Mouse (Mus musculus): ENCODE data around the gene Copz1. TPM values are rescaled to one million over a fixed set of nuclear protein-coding genes. Genes with fewer than 3 reads are reported as not detected.

The Copz1 gene
- polyA plus RNA-seq, 1 experiment from 2014 or later, result 288 TPM

GRCm38 (mm10) chr15:103308876-103309580 lies 36.5 kb downstream of the Copz1 start:
- H3K4me3 ChIP-seq, result peak overlapping the region; percentile 28
- DNase-seq (ENCODE audit: low spot score), result no peak
- H3K27me3 ChIP-seq (ENCODE audit: low read depth, poor library complexity, severe bottlenecking), result peaks cover 34% of the 10 kb centered on the region
- peak overlapping the region; percentile 63; the same call in 1 of the 2 replicates for H3K27ac ChIP-seq (replicated peaks)
- 65% methylated on average over 26 of the region's 26 CpGs for WGBS
- no peaks in the 10 kb centered on the region for H3K36me3 ChIP-seq
- H3K9me3 ChIP-seq (replicated peaks), result no peaks in the 10 kb centered on the region
- peaks cover 57% of the 10 kb centered on the region for H3K4me1 ChIP-seq

GRCm38 (mm10) chr15:103310365-103310910 lies 37.9 kb downstream of the Copz1 start, which contains the start of gene Gpr84:
TSS of gene Gpr84 (minus strand) at chr15:103310612.
- no peak for DNase-seq (ENCODE audit: low spot score)
- H3K9me3 ChIP-seq (replicated peaks), result no peaks in the 10 kb centered on the region
- 77% methylated on average over 6 of the region's 6 CpGs for WGBS
- peaks cover 7% of the 10 kb centered on the region for H3K36me3 ChIP-seq
- H3K27me3 ChIP-seq (ENCODE audit: low read depth, poor library complexity, severe bottlenecking), result peaks cover 43% of the 10 kb centered on the region
- no peak within 1 kb of the TSS for H3K27ac ChIP-seq (replicated peaks)
- H3K4me3 ChIP-seq, result no peak within 1 kb of the TSS
- H3K4me1 ChIP-seq, result peaks cover 57% of the 10 kb centered on the region

- DNase-seq (ENCODE audit: low spot score), result peak; percentile 62
- WGBS, result 9% methylated on average over 18 of the region's 18 CpGs
- peaks cover 32% of the 10 kb centered on the region for H3K27me3 ChIP-seq (ENCODE audit: low read depth, poor library complexity, severe bottlenecking)
- peaks cover 43% of the 10 kb centered on the region for H3K4me1 ChIP-seq
- H3K4me3 ChIP-seq, result peak overlapping the region; percentile 50
- peaks cover 38% of the 10 kb centered on the region for H3K36me3 ChIP-seq
- peak overlapping the region; percentile 75 for H3K27ac ChIP-seq (replicated peaks)
- H3K9me3 ChIP-seq (replicated peaks), result no peaks in the 10 kb centered on the region
Observed at GRCm38 (mm10) chr15:103313495-103314095, 41.1 kb downstream of the Copz1 start.

- H3K9me3 ChIP-seq (replicated peaks), result no peaks in the 10 kb centered on the region
- 28% methylated on average over 22 of the region's 22 CpGs for WGBS
- peak; percentile 33 for DNase-seq (ENCODE audit: low spot score)
- H3K36me3 ChIP-seq, result peaks cover 44% of the 10 kb centered on the region
- peaks cover 37% of the 10 kb centered on the region for H3K4me1 ChIP-seq
- H3K27ac ChIP-seq (replicated peaks), result peak overlapping the region; percentile 75
- H3K4me3 ChIP-seq, result peak overlapping the region; percentile 50
- H3K27me3 ChIP-seq (ENCODE audit: low read depth, poor library complexity, severe bottlenecking), result peaks cover 26% of the 10 kb centered on the region
Observed at GRCm38 (mm10) chr15:103314181-103314580, 41.7 kb downstream of the Copz1 start.

GRCm38 (mm10) chr15:103315011-103315502 lies 42.5 kb downstream of the Copz1 start:
- H3K27ac ChIP-seq (replicated peaks), result peak overlapping the region; percentile 75
- peaks cover 37% of the 10 kb centered on the region for H3K4me1 ChIP-seq
- peak overlapping the region; percentile 50 for H3K4me3 ChIP-seq
- 3% methylated on average over 18 of the region's 18 CpGs for WGBS
- H3K36me3 ChIP-seq, result peaks cover 50% of the 10 kb centered on the region
- H3K27me3 ChIP-seq (ENCODE audit: low read depth, poor library complexity, severe bottlenecking), result peaks cover 17% of the 10 kb centered on the region
- peak; percentile 90 for DNase-seq (ENCODE audit: low spot score)
- no peaks in the 10 kb centered on the region for H3K9me3 ChIP-seq (replicated peaks)

- no peak overlapping the region for H3K27ac ChIP-seq (replicated peaks)
- H3K4me1 ChIP-seq, result peaks cover 47% of the 10 kb centered on the region
- peaks cover 60% of the 10 kb centered on the region for H3K36me3 ChIP-seq
- WGBS, result 89% methylated on average over 10 of the region's 10 CpGs
- H3K27me3 ChIP-seq (ENCODE audit: low read depth, poor library complexity, severe bottlenecking), result peaks cover 12% of the 10 kb centered on the region
- H3K4me3 ChIP-seq, result no peak overlapping the region
- no peaks in the 10 kb centered on the region for H3K9me3 ChIP-seq (replicated peaks)
- no peak for DNase-seq (ENCODE audit: low spot score)
Observed at GRCm38 (mm10) chr15:103315979-103316776, 43.7 kb downstream of the Copz1 start.

- peaks cover 60% of the 10 kb centered on the region for H3K36me3 ChIP-seq
- H3K4me1 ChIP-seq, result peaks cover 57% of the 10 kb centered on the region
- no peak for DNase-seq (ENCODE audit: low spot score)
Observed at GRCm38 (mm10) chr15:103317120-103317519, 44.6 kb downstream of the Copz1 start.

GRCm38 (mm10) chr15:103317731-103318130 lies 45.2 kb downstream of the Copz1 start:
- Histone ChIP-seq H3K27me3 (ENCODE audit: low read depth, poor library complexity, severe bottlenecking) (peaks cover 12% of the 10 kb centered on the region), H3K4me3 (no peak overlapping the region), H3K9me3 (replicated peaks) (no peaks in the 10 kb centered on the region), H3K27ac (replicated peaks) (no peak overlapping the region), H3K36me3 (peaks cover 60% of the 10 kb centered on the region), H3K4me1 (peaks cover 63% of the 10 kb centered on the region)
- WGBS, result 88% methylated on average over 8 of the region's 8 CpGs
- no peak for DNase-seq (ENCODE audit: low spot score)

More at GRCm38 (mm10) chr15:103317120-103317519, 44.6 kb downstream of the Copz1 start:
- H3K9me3 ChIP-seq (replicated peaks), result no peaks in the 10 kb centered on the region
- no peak overlapping the region for H3K27ac ChIP-seq (replicated peaks)
- no peak overlapping the region for H3K4me3 ChIP-seq
- H3K27me3 ChIP-seq (ENCODE audit: low read depth, poor library complexity, severe bottlenecking), result peaks cover 12% of the 10 kb centered on the region

DNA sequence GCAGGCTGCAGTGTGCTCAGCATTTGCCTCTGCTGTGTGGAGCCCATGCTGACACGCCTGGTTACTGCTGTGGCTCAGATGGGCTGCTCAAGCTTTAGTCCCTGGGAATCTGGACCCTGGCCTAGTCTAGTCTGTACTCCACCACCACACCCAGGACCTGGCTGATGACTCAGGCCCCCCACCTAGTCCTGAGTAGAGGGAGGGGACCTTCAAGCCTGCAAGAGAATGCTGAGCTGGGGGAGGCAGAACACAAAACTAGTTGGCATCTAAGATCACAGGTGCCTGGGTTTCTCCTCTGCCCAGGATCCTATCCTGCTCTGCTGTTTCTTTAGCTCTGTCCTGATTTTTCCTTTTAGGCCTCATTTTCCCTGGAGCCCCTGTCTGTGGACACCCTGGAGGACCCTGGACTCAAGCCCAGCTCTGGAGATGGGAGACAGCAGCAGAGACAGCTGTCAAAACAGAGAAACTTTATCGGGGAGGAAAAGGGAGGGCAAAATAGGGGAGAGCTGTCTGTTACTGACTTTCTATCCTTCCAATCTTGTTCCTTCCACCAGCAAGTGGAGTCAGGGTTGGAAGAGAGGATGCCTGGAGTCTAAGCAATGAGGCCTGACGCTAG lies 45.8 kb downstream of the Copz1 start:
- Histone ChIP-seq H3K4me1 (peaks cover 64% of the 10 kb centered on the region), H3K9me3 (replicated peaks) (no peaks in the 10 kb centered on the region), H3K36me3 (peaks cover 60% of the 10 kb centered on the region), H3K27ac (replicated peaks) (no peak overlapping the region), H3K4me3 (no peak overlapping the region), H3K27me3 (ENCODE audit: low read depth, poor library complexity, severe bottlenecking) (peaks cover 12% of the 10 kb centered on the region)
- no peak for DNase-seq (ENCODE audit: low spot score)
- 82% methylated on average over 3 of the region's 3 CpGs for WGBS

DNA sequence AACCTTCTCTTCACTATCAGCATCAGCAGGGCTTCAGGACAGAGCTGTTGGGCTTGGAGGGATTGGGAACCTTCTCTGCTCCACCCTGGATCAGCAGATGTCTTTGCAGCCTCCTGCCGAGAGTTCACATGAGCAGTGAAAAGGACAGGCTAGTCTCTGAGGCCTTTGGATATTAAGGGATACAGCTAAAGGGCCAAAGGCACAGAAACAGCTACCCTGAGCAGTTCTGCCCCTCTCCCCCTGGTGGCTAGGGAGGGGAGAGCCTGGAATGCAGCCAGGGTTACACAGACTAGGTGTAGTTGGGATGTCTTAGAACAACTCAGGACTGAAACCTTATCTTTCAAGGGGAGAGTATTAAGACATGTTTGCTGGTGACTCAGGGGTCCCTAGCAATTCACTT lies 48.6 kb downstream of the Copz1 start:
- Histone ChIP-seq H3K9me3 (replicated peaks) (no peaks in the 10 kb centered on the region), H3K4me3 (no peak overlapping the region), H3K4me1 (peaks cover 51% of the 10 kb centered on the region), H3K36me3 (peaks cover 47% of the 10 kb centered on the region), H3K27ac (replicated peaks) (no peak overlapping the region), H3K27me3 (ENCODE audit: low read depth, poor library complexity, severe bottlenecking) (no peaks in the 10 kb centered on the region)
- peak; percentile 44 for DNase-seq (ENCODE audit: low spot score)
- 62% methylated on average over 1 of the region's 1 CpGs for WGBS

DNA sequence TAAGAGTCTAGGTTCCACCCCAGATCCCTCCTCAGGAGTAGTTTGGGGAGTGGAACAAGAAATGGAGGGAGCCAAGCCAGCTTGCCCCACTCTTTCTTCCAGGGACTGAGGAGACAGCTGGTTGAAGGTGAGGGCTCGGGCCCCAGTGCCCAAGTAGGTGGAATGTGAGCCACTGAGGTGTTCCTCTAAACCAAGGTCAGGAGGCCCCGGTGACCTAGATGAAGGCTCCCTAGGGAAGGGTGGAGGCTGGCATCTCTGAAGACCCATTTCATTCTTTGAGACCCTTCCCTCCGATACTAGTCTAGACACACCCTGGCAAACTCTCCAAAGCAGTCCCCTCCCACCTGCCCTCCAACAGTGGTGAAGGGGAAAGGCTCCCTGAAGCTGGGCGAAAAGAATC lies 49.9 kb downstream of the Copz1 start:
- H3K27ac ChIP-seq (replicated peaks), result peak overlapping the region; percentile 95
- no peaks in the 10 kb centered on the region for H3K9me3 ChIP-seq (replicated peaks)
- DNase-seq (ENCODE audit: low spot score), result no peak
- WGBS, result 59% methylated on average over 4 of the region's 4 CpGs
- no peaks in the 10 kb centered on the region for H3K27me3 ChIP-seq (ENCODE audit: low read depth, poor library complexity, severe bottlenecking)
- peaks cover 48% of the 10 kb centered on the region for H3K4me1 ChIP-seq
- H3K36me3 ChIP-seq, result peaks cover 34% of the 10 kb centered on the region
- peak overlapping the region; percentile 76 for H3K4me3 ChIP-seq

DNA sequence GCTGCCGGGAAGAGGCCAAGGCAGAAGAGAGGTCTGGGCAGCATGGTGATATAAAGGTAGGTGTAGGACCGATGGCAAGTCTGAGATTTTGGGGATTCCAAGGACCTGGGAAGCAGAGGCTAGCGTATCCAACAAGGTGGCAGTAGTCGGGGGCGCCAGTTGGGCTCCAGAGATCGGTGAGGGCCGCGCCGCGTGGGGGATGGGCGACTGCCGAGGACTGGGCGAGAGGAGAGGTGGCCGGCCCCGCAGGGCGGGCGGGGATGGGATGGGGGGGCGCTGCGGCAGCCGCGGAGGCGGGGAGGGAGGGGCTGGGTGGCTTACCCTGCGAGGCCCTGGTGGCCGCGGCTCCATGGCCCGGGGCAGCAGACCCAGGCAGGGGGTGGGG lies 50.5 kb downstream of the Copz1 start:
- DNase-seq (ENCODE audit: low spot score), result no peak
- peak overlapping the region; percentile 95 for H3K27ac ChIP-seq (replicated peaks)
- under 1% methylated on average over 25 of the region's 26 CpGs for WGBS

More for the DNA sequence above, 50.5 kb downstream of the Copz1 start:
- H3K9me3 ChIP-seq (replicated peaks), result no peaks in the 10 kb centered on the region
- H3K27me3 ChIP-seq (ENCODE audit: low read depth, poor library complexity, severe bottlenecking), result no peaks in the 10 kb centered on the region
- peaks cover 27% of the 10 kb centered on the region for H3K36me3 ChIP-seq
- peaks cover 48% of the 10 kb centered on the region for H3K4me1 ChIP-seq
- peak overlapping the region; percentile 76 for H3K4me3 ChIP-seq
